Mouse (Mus musculus): ENCODE results near the gene Cand1.
A peak's percentile ranks its signal among the peaks of the same experiment; 100 is the strongest.

The Cand1 gene

DNA sequence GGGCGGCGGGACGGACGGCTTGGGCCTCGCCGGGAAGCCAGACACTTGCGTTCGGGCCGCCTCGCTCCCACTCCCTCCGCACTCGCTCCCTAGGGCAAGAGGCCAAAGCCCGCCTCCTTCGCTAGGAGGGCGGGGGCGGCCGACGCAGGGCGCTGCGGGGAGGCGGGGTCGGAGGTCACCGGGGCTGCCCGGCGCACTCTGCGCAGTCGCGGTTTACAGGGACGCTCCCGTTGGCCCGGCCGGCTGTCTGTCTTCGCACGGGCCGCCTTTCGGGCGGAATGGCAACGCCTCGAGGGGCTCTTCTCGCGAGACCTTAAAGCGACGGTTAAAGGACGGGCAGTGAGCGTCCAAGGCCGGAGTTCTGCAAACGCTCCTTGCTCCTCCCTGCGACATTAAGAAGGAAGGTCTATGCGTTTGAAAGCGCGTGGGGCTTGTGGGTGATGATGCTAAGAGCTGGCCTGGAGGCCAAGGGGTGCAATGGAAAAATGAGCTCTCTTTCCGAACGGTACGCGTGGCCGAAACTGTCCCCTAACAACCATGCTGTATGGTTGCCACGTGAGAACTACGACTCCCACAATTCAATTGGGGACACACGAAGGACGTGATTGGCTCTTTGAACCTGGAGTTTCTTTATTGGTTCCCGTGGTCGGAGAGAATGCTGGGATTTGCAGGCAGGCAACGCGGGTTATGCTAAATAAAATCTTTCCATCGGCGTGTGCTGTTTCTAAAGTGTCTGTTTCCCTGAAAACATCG, at the start of gene Cand1:
Gene Cand1, minus strand, starts transcription at position 87 of the 753 bp plus-strand sequence.
- DNase-seq (ENCODE audit: low read depth, low spot score), result peak; percentile 97

DNA sequence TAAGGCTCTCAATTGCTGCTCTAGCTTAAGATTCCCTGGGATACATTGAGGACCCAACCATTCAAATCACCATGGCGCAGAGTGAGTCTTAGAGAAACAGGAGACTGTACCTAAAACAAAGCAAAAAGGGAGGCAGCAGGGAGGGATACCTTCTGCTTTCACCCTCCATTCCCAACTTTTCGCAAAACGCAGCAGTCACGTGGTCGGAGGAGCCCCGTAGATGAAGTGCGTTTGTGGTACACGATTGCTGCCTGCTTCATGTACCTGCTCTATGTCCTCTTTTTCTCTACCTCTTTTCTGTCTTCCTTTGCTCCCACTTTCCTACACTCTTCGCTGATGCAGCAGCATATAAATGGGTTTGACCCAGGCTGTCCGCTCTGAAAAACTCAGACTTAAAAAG, 39.0 kb upstream of the Cand1 start:
- no peak for DNase-seq (ENCODE audit: low read depth, low spot score)

DNA sequence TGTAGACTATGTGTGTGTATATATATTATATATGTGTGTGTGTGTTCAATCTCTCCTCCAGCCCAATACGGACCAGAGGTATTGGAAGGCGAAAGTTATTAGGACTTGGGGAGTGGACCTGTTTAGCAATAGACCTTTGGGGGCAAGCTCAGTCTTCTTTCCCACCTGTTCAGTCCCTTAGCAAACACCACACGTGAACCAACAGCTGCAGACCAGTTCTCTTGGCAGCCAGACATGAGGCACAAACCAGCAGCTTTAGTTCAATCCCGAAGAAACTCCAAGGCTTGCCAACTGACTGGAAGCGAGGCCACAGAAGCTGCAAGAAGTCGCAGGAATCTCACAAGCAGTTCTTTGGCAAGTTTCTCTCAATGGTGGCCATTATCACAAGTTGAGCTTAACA, 34.5 kb upstream of the Cand1 start:
- DNase-seq (ENCODE audit: low read depth, low spot score), result no peak

DNA sequence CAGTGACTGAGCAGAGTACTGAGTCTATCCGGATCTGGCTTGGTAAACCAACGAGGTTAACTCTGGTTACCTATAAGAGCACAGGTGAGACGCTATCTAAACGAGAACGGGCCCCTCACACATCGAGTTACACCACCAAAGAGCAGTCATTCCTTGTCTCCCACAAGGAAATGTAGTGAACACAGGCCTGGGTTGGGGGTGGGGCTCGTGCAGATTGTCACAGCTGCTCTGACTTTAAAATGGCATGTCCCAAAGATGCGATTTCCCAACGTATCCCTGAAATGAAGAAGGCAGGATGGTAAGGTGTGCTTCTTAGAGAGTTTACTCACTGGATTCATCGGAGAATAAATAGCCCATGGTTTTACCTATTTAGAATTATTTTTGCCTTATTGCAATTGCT, 32.7 kb upstream of the Cand1 start:
- DNase-seq (ENCODE audit: low read depth, low spot score), result no peak

DNA sequence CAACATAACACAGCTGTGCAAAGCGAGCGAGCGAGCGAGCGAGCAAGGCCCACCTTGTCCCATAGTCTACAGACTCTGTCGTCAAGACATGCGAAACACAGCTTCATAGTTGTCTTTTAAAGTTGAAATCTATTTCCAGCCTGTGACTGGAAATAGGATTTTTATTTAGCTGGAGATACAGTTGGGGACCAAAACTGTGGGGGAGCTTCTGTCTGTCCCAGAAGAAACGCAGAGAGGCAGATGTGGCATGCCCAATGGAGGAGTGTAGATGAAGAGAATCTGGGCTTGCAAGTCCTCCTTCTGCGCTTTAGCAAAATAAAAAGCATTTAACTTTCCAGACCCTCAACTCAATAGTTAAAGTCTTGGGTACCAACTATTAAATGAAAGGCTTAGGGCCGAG, 32.1 kb upstream of the Cand1 start:
- no peak for DNase-seq (ENCODE audit: low read depth, low spot score)

DNA sequence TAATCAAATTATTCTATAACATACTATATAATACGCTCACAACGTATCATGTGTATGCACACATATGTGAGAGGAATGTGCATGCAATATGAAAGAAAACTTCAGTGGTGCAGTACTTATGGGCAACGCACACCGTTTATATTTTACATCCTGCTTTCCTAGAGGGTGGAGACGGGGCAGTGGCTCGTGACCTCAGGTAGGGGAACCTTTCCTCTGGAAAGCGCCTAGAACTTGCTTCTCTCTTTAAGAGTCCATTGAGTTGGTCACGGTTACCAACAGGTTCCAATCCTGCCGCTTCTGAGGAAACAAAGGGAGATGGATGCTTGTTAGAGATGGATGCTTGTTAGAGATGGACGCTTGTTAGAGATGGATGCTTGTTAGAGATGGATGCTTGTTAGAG, 31.2 kb upstream of the Cand1 start:
- no peak for DNase-seq (ENCODE audit: low read depth, low spot score)

DNA sequence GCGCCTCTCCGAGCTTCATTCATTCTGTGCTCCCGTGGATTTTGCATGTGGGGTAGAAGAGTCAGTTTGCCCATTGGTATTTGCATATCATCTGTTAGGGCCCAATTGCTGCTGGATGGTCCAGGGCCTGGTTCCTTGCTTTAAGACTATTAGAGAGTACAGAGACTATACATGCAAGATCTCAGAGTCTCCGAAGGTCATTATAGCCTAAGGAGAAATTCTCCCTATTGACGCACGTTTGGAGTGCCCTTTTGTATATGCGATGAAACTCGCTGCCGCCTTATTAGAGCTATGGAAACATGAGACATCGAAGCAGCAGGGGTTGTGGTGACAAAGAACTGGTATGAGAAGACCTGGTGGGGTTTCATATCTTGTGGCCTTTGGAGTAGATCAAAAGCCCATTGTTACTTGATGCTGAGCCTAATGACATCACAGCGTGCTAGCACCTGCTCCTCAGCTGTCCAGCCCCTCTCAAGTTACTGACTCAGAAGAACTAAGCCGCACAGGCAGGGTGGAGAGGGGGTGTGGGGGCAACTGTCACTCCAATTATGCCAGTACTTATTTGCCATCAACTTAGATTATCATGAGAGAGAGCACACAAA, 30.6 kb upstream of the Cand1 start:
- no peak for DNase-seq (ENCODE audit: low read depth, low spot score)

DNA sequence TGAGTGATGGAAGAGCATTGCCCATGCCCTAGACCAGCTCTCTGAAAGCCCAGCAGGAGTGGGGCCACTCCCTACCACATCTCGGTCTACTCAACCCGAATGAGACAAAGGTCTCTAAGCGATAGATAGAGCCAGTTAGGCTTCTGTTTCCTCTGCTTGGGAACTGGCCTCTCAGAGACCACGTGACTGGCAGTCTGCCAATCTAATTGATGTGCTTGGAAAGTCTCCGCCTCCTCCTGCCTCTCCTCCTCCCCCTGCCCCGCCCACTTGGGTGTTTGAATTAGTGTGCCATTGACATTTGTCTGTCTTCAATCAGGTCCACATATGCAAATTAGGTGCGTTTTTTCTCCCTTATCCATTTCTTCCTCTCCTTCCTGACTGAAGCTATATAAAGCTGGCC, 24.9 kb upstream of the Cand1 start:
- DNase-seq (ENCODE audit: low read depth, low spot score), result no peak

DNA sequence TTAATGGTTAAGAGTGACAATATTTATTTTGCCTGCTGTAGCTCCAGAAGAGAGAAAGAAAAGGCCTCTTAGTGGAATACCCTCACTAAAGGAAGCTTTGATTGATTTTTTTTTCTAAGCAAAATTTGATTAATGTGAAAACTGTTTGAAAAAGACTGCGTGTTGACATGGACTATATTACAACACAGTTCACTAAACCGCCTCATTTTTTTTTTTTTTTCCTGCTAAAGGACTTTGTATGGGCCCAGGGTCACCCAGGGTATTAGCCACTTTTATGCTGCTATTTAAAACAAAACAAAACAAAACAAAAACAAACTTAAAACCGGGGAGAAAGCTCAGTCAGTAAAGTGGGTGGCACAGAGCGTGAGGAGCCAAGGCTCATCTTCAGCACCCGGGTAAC, 23.0 kb upstream of the Cand1 start:
- no peak for DNase-seq (ENCODE audit: low read depth, low spot score)

DNA sequence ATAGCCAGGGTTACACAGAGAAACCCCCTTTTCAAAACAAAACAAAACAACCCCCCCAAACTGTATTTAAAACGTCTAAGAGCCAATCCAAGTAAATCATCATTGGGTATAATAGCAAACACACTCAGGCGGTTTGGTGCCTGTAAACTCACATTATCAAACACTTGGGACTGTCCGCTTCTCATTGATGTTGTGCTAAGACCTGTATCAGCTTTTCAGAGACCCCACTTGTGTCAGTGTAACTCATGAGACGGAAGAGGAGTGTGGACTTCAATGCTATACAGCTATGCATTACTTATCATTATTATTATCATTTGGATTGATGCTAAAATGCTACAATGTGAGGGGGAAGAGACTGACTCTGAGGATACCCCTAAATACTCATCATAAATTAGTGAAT, 18.0 kb upstream of the Cand1 start:
- no peak for DNase-seq (ENCODE audit: low read depth, low spot score)

DNA sequence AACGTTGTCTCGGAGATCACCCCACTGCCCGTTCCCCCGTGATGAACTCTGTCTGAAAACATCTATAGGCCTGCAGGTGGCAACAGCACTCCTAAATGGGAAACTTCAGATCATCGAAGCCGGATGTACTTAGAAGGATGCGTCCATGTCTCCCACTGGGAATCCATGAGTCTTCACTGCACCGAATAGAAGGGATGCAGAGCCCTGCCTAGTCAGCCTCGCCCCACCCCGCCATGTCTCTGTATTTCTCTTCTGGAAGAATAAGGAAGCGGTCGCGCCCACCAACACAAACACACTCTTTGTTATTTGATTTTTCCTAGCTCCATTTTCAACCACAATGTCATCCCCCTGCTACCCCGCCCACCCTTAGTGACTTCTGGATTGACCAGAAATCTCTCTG, 4.3 kb upstream of the Cand1 start:
- no peak for DNase-seq (ENCODE audit: low read depth, low spot score)

DNA sequence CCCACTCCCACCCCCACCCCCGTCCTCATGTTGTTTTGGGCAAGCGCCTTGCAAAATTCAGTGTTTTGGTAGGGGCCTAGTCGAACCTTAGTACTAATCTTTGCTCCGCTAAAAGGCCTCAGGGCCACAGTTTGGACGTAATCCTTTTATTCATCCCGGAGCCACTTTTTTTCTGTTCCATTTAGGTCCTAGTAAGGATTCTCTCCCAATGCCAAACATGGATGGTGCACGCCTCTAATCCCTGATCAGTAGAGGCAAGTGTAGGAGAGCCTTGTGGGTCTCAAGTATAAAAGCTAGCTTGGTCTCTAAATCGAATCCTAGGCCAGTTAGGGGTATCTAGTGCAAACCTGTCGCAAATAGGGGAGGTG, 851 bp upstream of the Cand1 start:
- DNase-seq (ENCODE audit: low read depth, low spot score), result no peak

DNA sequence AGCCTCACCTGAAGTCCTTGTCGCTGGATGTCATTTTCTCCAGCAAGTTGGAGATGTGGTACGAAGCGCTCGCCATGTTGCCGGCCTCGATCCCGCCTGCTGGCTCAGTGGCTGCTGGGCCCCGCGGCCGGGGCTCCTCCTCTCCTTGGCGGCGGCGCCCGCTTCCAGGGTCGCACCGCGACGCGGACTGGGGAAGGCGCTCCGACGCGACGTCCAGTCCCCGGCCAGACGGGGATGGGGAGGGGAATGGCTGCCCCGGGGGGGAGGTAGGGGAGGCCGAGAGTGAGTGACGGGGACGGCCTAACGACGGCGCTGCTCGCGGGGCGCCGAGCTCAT, 254 bp downstream of the Cand1 start:
- DNase-seq (ENCODE audit: low read depth, low spot score), result no peak

DNA sequence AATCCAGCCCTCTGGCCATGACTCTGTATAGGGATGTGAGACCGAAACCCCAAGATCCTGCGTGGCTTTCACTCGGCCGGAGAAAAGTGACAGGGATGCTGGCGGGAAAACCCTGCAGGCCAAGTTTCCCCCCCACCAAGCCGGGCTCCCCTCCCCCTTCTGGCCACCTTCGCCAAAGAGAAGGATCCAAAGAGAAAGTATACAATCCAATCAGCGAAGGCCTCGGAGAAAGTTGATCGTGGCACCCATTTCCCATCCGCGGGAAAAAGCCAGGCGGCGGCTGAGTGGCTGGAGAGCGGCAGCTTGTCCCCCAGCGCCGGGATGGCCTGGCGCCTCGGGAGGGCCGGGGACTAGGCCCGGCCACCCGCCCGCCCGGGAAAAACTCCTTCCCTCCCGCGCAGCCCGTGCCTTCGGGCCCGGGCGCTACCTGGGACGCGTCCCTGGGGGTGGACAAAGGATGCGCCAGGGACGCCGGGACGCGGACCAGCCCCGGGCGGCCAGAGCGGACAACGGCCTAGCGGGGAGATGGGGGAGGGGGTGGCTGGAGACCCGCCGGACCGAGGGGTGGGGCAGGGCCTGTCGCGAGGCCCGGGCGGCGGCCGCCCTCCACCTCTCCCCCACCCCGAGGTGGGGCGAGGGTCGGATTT, 747 bp downstream of the Cand1 start:
- DNase-seq (ENCODE audit: low read depth, low spot score), result peak; percentile 37

DNA sequence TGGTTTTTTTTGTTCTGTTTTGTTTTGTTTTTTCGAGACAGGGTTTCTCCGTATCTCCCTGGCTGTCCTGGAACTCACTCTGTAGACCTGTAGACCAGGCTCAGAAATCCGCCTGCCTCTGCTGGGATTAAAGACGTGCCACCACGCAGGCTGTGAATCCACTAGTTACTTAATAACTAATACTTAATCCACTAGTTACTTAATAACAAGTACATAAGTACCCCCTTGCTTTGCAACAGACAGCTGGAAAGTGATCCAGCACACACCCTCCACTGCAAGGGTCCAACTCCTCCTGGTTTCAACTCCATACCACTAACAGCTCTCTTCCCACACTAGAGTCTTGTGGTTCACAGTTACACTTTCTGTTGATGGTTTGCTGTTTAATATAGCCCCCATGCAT, 8.3 kb downstream of the Cand1 start:
- DNase-seq (ENCODE audit: low read depth, low spot score), result no peak

DNA sequence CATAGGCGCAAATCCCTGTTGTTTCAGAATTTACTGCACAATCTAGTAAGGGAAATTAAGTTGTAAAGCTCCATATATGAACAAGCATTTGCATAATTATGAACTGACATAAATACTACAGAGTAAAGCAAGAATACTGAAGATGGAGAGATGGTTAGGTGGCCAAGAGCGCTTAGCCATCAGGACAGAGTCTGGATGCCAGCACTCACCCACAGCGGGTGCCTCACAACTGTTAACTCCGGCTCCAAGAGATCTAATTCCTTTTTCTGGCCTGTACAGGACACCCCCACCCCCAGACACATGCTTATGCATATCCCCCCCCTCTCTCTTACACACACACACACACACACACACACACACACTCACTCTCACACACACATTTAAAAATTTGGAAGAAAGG, 9.2 kb downstream of the Cand1 start:
- no peak for DNase-seq (ENCODE audit: low read depth, low spot score)

DNA sequence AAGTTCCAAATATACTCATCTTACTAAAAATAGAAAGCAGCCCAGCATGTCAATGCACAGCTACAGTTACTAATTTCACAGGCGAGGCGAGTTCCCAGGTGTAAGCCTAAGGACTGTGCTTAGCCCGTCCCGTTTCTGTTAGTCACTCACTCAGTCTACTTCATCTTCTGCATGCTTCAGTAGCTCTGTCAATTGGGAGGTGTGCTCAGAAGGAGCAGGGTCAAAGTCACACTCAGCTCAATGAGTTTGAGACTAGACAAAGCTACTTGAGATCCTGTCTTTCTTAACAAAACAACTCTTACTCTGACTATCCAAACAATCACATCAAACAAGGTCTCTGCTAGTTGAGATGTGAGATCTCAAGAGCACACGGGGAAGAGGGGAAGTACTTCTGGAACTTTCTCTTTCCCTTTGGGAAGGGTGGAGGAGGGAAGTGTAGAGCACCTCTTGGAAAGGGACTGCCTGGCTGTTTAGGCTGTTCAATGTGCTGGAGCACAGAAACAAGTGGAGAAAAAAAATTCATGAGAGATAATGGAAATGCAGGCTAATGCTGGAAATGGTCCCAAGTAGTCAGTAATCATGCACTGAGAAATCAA, 9.7 kb downstream of the Cand1 start:
- no peak for DNase-seq (ENCODE audit: low read depth, low spot score)

DNA sequence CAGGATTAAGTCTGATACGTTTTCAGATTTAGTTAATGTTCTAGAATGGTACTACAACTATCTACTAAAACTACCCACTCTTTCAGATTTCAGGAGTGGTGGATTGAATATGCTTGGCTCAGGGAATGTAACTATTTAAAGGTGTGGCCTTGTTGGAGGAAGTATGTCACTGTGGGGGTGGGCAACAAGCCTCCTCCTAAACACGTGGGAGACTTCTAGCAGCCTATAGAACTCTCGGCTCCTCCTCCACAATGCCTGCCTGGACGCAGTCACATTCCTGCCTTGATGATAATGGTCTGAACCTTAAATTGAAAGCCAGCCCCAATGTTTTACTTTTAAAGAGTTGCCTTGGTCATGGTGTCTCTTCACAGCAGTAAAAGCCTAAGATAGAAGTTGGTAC, 16.2 kb downstream of the Cand1 start:
- DNase-seq (ENCODE audit: low read depth, low spot score), result no peak

DNA sequence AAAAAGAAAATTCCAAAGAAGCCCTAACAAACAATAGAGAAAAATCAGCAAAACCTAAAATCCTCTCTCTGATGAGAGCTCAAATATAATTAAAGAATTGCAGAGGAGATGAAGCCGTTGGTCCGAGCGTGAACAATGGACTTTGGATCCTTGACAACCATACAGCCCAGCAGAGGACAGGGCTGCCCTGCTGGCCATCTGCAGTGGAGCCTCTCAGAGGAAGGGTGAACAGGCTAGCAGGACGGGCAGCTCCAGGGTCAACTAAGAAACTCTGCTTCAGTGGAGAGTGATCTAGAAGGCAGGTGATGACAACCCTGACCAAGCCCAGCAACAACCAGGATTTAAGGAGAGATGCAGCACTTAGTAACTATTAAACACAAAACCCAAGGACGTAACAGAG, 18.2 kb downstream of the Cand1 start:
- DNase-seq (ENCODE audit: low read depth, low spot score), result no peak

DNA sequence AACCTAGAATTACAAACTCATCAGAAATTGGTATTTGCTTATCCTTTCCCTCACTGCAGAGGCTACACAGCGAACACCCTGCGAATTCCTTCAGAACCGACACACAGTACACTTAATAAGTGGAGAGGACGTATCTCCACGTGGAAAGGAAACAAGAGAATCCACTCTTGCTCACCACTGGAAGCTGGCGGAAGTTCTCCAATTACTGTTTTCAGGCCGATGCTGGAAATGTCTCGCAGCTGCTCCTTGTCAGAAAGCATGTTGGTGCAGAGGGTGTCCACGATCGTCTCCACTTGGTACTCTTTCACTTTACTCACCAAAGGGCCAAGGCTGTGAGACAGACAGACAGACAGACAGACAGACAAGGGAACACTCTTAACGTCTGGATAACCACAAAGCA, 20.4 kb downstream of the Cand1 start:
- DNase-seq (ENCODE audit: low read depth, low spot score), result no peak

DNA sequence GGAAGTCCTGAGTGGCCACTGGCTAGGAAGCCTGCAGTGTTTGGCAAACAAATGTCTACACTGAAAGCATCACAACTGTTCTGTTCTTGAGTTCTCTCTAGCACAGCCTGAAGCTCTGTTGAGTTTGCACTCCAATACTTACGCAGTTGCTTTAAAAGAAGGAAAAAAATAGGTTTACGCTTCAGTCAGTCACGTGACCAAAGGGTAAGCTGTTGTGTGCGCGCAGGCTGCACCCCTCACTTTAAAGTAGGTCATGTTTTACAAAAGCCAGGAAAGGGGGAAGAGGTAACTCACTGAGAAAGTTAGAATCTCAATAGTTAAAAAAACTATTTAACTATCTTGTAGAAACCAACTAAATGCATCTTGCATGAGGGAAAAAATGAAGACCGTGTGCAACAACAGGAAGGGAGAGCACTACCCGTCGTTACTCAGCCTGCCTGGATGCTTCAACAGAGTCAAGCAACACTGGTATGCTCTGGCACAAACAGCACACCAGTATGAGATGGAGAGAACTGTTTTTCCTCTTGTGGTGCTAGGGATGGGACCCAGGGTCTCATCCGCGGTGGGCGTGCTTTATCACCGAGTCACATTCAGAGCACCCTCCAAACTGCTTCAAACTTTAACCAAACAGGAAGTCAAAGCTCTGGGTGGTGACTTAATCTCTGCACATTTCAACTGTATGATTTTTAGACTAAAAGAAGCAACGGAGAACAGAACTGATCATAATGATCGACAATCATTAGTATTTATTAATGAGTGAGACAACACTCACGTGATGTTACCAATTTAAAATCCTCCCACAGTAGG, 21.4 kb downstream of the Cand1 start:
- no peak for DNase-seq (ENCODE audit: low read depth, low spot score)

DNA sequence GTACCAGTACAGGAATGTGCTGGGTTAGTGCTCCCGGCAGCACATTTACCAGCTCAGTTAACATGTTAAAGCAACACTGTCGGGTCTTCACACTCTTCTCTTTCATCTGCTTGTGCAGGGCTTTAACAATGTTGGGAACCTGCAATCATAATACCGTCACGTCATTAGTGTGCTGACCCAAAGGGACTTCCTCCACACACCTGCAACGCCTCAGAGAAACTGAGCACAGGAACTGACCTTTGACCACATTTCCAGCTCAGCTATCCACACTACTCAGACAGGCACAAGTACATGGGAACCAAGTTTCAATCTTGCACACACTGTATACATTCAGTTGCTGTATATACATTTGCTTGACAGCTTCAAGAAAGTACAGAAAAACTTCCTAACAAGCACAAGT, 27.4 kb downstream of the Cand1 start:
- no peak for DNase-seq (ENCODE audit: low read depth, low spot score)
